Mouse (Mus musculus): Measurements from ENCODE around the gene Dennd1b. TPM values are rescaled to one million over a fixed set of nuclear protein-coding genes. Genes with fewer than 3 reads are reported as not detected.

Gene Dennd1b
- total and polyA plus RNA-seq, 3 experiments, result 6.4 to 23.7 (median 22.3) TPM

DNA sequence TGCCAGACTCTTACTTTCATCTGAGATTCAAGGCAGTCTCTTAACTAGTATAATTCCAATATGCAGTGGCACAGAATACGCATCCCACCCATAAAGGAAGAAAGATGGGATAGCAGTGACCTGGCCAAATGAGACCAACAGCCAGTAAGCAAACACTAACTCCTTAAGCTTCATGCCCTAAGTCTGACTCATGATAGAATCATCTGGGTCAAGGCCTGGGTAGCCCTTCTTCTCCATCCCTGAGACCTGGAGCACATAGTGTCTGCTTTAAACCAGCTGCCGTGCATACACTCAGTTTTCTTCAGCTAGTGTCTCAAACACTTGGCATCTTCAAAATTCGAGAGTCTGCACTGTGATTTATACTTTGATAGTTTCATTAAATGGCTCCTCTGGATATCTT is 183.1 kb downstream of the Dennd1b start:
- intact Hi-C loops (cut with DNase I), result no loop called here
- WGBS, result 89% methylated on average over 3 of the region's 3 CpGs

DNA sequence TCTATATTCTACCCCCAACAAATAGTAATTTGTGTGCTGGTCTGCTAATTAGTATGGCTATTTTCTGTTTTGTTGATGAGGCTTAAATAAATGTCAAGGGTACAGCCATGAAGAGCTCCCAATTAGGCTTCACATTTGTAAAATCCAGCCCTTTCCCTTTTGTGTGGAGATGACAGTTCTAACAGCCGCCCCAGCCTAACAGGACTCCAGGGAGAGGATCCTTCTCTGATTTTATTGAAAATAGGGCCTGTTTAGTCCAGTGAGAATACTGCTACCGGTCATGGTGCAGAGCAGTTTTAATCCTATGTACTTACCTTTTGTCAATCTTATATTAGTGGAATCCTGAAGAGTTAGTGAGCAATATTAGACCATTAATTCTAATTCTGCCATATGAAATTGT is 189.8 kb downstream of the Dennd1b start:
- no peak for DNase-seq
- Histone ChIP-seq H3K36me3 (ENCODE audit: control insufficient read depth, insufficient read depth, low read length) (no peaks in the 10 kb centered on the region), H3K27me3 (ENCODE audit: control insufficient read depth, insufficient read depth, low read length) (no peaks in the 10 kb centered on the region), H3K79me2 (replicated peaks; ENCODE audit: control insufficient read depth, insufficient read depth, low read length) (no peaks in the 10 kb centered on the region), H3K4me3 (no peak overlapping the region), H3K9ac (ENCODE audit: low read depth, low read length) (no peak overlapping the region), H3K4me1 (ENCODE audit: control insufficient read depth, insufficient read depth, low read length) (no peaks in the 10 kb centered on the region), H3K27ac (no peak overlapping the region)
- 90% methylated on average over 2 of the region's 2 CpGs for WGBS
- TF ChIP-seq CTCF (IDR thresholded peaks at IDR 0.05) (no peak), EP300 (IDR thresholded peaks at IDR 0.05; ENCODE audit: insufficient read depth, low read depth, low read length) (no peak), POLR2A (IDR thresholded peaks at IDR 0.05; ENCODE audit: insufficient read depth, low read depth, low read length) (no peak)
- intact Hi-C loops (cut with DNase I), result no loop called here

More for the DNA sequence above, 183.1 kb downstream of the Dennd1b start:
- no peak for DNase-seq
- no peaks in the 10 kb centered on the region for H3K4me1 ChIP-seq (ENCODE audit: control insufficient read depth, insufficient read depth, low read length)
- TF ChIP-seq CTCF (IDR thresholded peaks at IDR 0.05) (no peak), EP300 (IDR thresholded peaks at IDR 0.05; ENCODE audit: insufficient read depth, low read depth, low read length) (no peak), POLR2A (IDR thresholded peaks at IDR 0.05; ENCODE audit: insufficient read depth, low read depth, low read length) (no peak)
- no peak overlapping the region for H3K4me3 ChIP-seq
- no peaks in the 10 kb centered on the region; the same call in 1 of the 2 replicates for H3K36me3 ChIP-seq (ENCODE audit: control insufficient read depth, insufficient read depth, low read length)
- H3K27me3 ChIP-seq (ENCODE audit: control insufficient read depth, insufficient read depth, low read length), result no peaks in the 10 kb centered on the region
- no peak overlapping the region for H3K27ac ChIP-seq
- no peak overlapping the region for H3K9ac ChIP-seq (ENCODE audit: low read depth, low read length)
- no peaks in the 10 kb centered on the region for H3K79me2 ChIP-seq (replicated peaks; ENCODE audit: control insufficient read depth, insufficient read depth, low read length)

DNA sequence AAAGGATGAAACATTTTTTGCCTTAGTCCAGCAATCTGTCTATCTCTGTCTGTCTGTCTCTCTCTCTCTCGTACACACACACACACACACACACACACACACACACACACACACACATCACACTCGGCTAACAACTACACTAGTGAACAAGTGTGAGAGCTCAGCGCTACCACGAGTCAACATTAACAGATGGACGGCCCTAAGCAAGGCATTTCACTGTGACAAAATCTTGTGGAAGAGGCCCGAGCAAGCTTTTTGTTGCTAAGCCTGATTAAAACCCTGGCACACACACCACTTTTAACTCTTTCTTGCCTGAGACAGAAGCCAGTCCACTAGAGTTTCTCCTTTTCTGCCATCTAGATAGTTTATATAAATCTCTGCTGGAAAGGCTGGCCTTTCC is 190.3 kb downstream of the Dennd1b start:
- intact Hi-C loops (cut with DNase I), result no loop called here
- H3K27ac ChIP-seq, result no peak overlapping the region
- no peak for DNase-seq
- 72% methylated on average over 6 of the region's 6 CpGs for WGBS
- H3K79me2 ChIP-seq (replicated peaks; ENCODE audit: control insufficient read depth, insufficient read depth, low read length), result no peaks in the 10 kb centered on the region
- no peak overlapping the region for H3K9ac ChIP-seq (ENCODE audit: low read depth, low read length)
- TF ChIP-seq CTCF (IDR thresholded peaks at IDR 0.05) (no peak), POLR2A (IDR thresholded peaks at IDR 0.05; ENCODE audit: insufficient read depth, low read depth, low read length) (no peak), EP300 (IDR thresholded peaks at IDR 0.05; ENCODE audit: insufficient read depth, low read depth, low read length) (no peak)
- H3K4me1 ChIP-seq (ENCODE audit: control insufficient read depth, insufficient read depth, low read length), result no peaks in the 10 kb centered on the region
- no peaks in the 10 kb centered on the region for H3K36me3 ChIP-seq (ENCODE audit: control insufficient read depth, insufficient read depth, low read length)
- no peaks in the 10 kb centered on the region for H3K27me3 ChIP-seq (ENCODE audit: control insufficient read depth, insufficient read depth, low read length)
- H3K4me3 ChIP-seq, result no peak overlapping the region

DNA sequence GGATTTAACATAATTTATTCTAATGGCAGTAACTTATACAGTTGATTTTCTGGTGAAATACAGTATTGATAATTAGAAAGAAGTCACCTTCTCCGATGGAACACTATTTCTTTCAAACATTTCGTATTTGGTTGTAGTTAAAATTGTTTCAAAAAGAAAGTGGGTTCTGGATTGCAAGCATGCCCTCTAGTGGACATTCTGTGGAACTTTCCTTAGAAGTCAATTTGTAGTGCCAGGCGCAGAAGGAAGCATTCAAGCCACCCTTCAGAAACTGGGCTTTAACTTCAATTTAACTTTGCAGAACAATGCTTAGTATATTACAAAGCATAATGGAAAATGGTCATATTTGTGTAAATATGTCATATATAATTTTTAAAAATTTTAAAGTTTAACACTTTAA is 193.2 kb downstream of the Dennd1b start:
- no peaks in the 10 kb centered on the region for H3K4me1 ChIP-seq (ENCODE audit: control insufficient read depth, insufficient read depth, low read length)
- no peaks in the 10 kb centered on the region for H3K79me2 ChIP-seq (replicated peaks; ENCODE audit: control insufficient read depth, insufficient read depth, low read length)
- WGBS, result 15% methylated on average over 3 of the region's 3 CpGs
- no peak for TF ChIP-seq POLR2A (IDR thresholded peaks at IDR 0.05; ENCODE audit: insufficient read depth, low read depth, low read length)
- TF ChIP-seq CTCF (IDR thresholded peaks at IDR 0.05), result peak; percentile 99; the same call in 1 of the 2 replicates
- no peaks in the 10 kb centered on the region for H3K36me3 ChIP-seq (ENCODE audit: control insufficient read depth, insufficient read depth, low read length)
- intact Hi-C loops (cut with DNase I), result loop anchor here (1.0 to 5.0 kb wide), 6 partner anchors 74 to 321 kb away; partner anchors contain the start of gene Dennd1b
- no peak overlapping the region for H3K9ac ChIP-seq (ENCODE audit: low read depth, low read length)
- no peaks in the 10 kb centered on the region for H3K27me3 ChIP-seq (ENCODE audit: control insufficient read depth, insufficient read depth, low read length)
- no peak overlapping the region for H3K4me3 ChIP-seq
- DNase-seq, result no peak
- H3K27ac ChIP-seq, result no peak overlapping the region

DNA sequence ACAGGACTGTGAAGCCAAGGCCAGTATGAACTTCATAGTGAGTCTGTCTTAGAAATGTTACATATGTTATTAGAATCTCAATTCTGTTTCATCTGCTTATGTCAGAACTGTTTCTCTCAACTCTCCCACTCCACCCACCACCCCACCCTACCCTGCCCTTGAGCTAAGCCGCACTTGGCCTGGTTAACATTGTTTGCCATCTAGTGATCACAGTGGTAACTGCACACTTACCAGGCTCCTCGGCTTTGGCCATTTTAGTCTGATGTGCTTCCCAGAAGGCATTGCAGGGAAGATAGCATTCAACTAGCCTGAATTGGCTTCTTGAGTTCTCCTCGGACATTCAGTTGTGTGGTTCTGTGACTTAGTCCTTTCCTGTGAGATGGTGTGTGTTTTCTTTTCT is 198.4 kb downstream of the Dennd1b start:
- Histone ChIP-seq H3K9ac (ENCODE audit: low read depth, low read length) (no peak overlapping the region), H3K27me3 (ENCODE audit: control insufficient read depth, insufficient read depth, low read length) (no peaks in the 10 kb centered on the region), H3K79me2 (replicated peaks; ENCODE audit: control insufficient read depth, insufficient read depth, low read length) (no peaks in the 10 kb centered on the region), H3K27ac (no peak overlapping the region), H3K36me3 (ENCODE audit: control insufficient read depth, insufficient read depth, low read length) (no peaks in the 10 kb centered on the region), H3K4me1 (ENCODE audit: control insufficient read depth, insufficient read depth, low read length) (no peaks in the 10 kb centered on the region), H3K4me3 (no peak overlapping the region)
- no peak for DNase-seq
- TF ChIP-seq CTCF (IDR thresholded peaks at IDR 0.05), result peak; percentile 29
- TF ChIP-seq POLR2A (IDR thresholded peaks at IDR 0.05; ENCODE audit: insufficient read depth, low read depth, low read length), result no peak
- TF ChIP-seq EP300 (IDR thresholded peaks at IDR 0.05; ENCODE audit: insufficient read depth, low read depth, low read length), result no peak
- 49% methylated on average over 3 of the region's 3 CpGs for WGBS
- intact Hi-C loops (cut with DNase I), result no loop called here

DNA sequence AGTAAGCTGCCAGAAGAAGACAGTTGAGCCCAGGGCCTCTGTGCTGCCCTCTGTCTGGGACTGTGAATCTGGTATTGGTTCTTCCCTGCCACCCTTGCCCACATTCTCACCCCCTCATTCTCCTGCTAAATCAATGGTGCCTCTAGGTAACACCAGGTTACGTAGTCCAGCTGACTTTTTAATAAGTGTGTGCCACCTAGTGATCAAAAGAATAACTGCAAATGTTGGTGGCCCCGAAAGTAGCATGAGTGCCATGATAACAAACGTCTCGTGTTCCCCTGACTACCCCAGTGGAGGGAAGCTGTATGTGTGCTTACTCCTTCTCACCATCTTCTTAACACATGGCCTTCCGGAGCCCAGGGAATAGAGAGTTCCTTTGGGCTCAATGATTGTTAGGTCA is 199.6 kb downstream of the Dennd1b start:
- no peak for DNase-seq
- Histone ChIP-seq H3K27ac (no peak overlapping the region), H3K4me3 (no peak overlapping the region), H3K27me3 (ENCODE audit: control insufficient read depth, insufficient read depth, low read length) (no peaks in the 10 kb centered on the region), H3K9ac (ENCODE audit: low read depth, low read length) (no peak overlapping the region), H3K79me2 (replicated peaks; ENCODE audit: control insufficient read depth, insufficient read depth, low read length) (no peaks in the 10 kb centered on the region), H3K36me3 (ENCODE audit: control insufficient read depth, insufficient read depth, low read length) (no peaks in the 10 kb centered on the region), H3K4me1 (ENCODE audit: control insufficient read depth, insufficient read depth, low read length) (no peaks in the 10 kb centered on the region)
- WGBS, result 38% methylated on average over 5 of the region's 5 CpGs
- intact Hi-C loops (cut with DNase I), result no loop called here
- TF ChIP-seq EP300 (IDR thresholded peaks at IDR 0.05; ENCODE audit: insufficient read depth, low read depth, low read length), result no peak
- peak; percentile 66 for TF ChIP-seq CTCF (IDR thresholded peaks at IDR 0.05)
